In genomic region chr7:110920331-110921261, GRCm38 (mm10) we compare ENCODE assay signal across 10 mouse cellular contexts. TPM values are rescaled to one million over a fixed set of nuclear protein-coding genes. Genes with fewer than 3 reads are reported as not detected.
A peak's percentile ranks its signal among the peaks of the same experiment; 100 is the strongest.
DNase-seq lines count a peak whose midpoint lies in the region; ATAC-seq and TF ChIP-seq lines count a peak whose summit lies in the region.
"Had no signal": no experiment of that assay in that cellular context is flagged by ENCODE, and none has a peak within 500 bp of the region (broad histone marks: within the 10 kb centered on the region; RNA-seq: fewer than 3 reads in every experiment).

No protein-coding gene starts in this region.

- H3K9me3 ChIP-seq in heart, embryonic 10.5 days, result no peaks in the 10 kb centered on the region
- H3K9me3 ChIP-seq in lung, postnatal 0 days (ENCODE audit: low read length), result no peaks in the 10 kb centered on the region
- H3K9me3 ChIP-seq in stomach, embryonic 14.5 days (ENCODE audit: control insufficient read depth, low read depth, low read length), result no peaks in the 10 kb centered on the region
- no peaks in the 10 kb centered on the region for H3K9me3 ChIP-seq in kidney, embryonic 14.5 days (ENCODE audit: control insufficient read depth, low read length)
- H3K9me3 ChIP-seq in forebrain, embryonic 16.5 days (ENCODE audit: control insufficient read depth, low read length), result no peaks in the 10 kb centered on the region
- H3K9me3 ChIP-seq: forebrain, embryonic 13.5 days; limb, embryonic 12.5 days had no signal

- peaks cover 7% of the 10 kb centered on the region for H3K36me3 ChIP-seq in heart, embryonic 10.5 days
- H3K36me3 ChIP-seq in lung, postnatal 0 days (ENCODE audit: insufficient read depth, low read length), result no peaks in the 10 kb centered on the region
- H3K36me3 ChIP-seq in stomach, embryonic 14.5 days (ENCODE audit: control insufficient read depth, insufficient read depth, low read length), result no peaks in the 10 kb centered on the region; the same call in 1 of the 2 replicates
- H3K36me3 ChIP-seq in kidney, embryonic 14.5 days (ENCODE audit: control insufficient read depth, insufficient read depth, low read length), result 0 out of 2 replicates have a peak, but pooled peaks cover 2% of the 10 kb centered on the region
- H3K36me3 ChIP-seq in forebrain, embryonic 16.5 days (ENCODE audit: control insufficient read depth, insufficient read depth), result no peaks in the 10 kb centered on the region
- H3K36me3 ChIP-seq: limb, embryonic 12.5 days had no signal

- peak overlapping the region; percentile 75 for H3K27ac ChIP-seq in heart, embryonic 10.5 days
- peak overlapping the region; percentile 47; the same call in 1 of the 2 replicates for H3K27ac ChIP-seq in lung, postnatal 0 days (ENCODE audit: low read length)
- H3K27ac ChIP-seq in stomach, embryonic 14.5 days (ENCODE audit: low read length), result peak overlapping the region; percentile 7; the same call in 1 of the 2 replicates
- no peak overlapping the region for H3K27ac ChIP-seq in kidney, embryonic 14.5 days (ENCODE audit: low read depth, low read length)
- H3K27ac ChIP-seq in forebrain, embryonic 16.5 days (ENCODE audit: low read length), result no peak overlapping the region
- H3K27ac ChIP-seq: forebrain, embryonic 13.5 days; limb, embryonic 12.5 days had no signal

- TF ChIP-seq EP300 in lung, postnatal 0 days (IDR thresholded peaks at IDR 0.05), result peak; percentile 59; the same call in 1 of the 2 replicates

- no peak overlapping the region for H3K4me3 ChIP-seq in heart, embryonic 10.5 days
- H3K4me3 ChIP-seq in lung, postnatal 0 days (ENCODE audit: low read depth, low read length), result no peak overlapping the region
- H3K4me3 ChIP-seq in stomach, embryonic 14.5 days (ENCODE audit: low read depth, low read length), result no peak overlapping the region
- no peak overlapping the region for H3K4me3 ChIP-seq in kidney, embryonic 14.5 days (ENCODE audit: low read length)
- H3K4me3 ChIP-seq in forebrain, embryonic 16.5 days (replicated peaks; ENCODE audit: low read length), result no peak overlapping the region
- H3K4me3 ChIP-seq: forebrain, embryonic 13.5 days; limb, embryonic 12.5 days had no signal

- peak; percentile 9 for DNase-seq in kidney, adult 9 months
- no peak for DNase-seq in kidney, postnatal 4 days
- no peak for DNase-seq in heart, embryonic 10.5 days (ENCODE audit: low spot score)
- DNase-seq in lung, postnatal 0 days (ENCODE audit: low spot score), result peak; percentile 75
- DNase-seq in layer of hippocampus, adult 11-12 months (ENCODE audit: low spot score), result no peak

- H3K9ac ChIP-seq in lung, postnatal 0 days (replicated peaks; ENCODE audit: low read depth), result no peak overlapping the region
- H3K9ac ChIP-seq in stomach, embryonic 14.5 days (replicated peaks; ENCODE audit: low read depth, low read length), result no peak overlapping the region
- no peak overlapping the region for H3K9ac ChIP-seq in kidney, embryonic 14.5 days (ENCODE audit: low read depth, low read length)
- no peak overlapping the region for H3K9ac ChIP-seq in forebrain, embryonic 16.5 days (replicated peaks; ENCODE audit: low read depth, low read length)
- H3K9ac ChIP-seq: forebrain, embryonic 13.5 days; limb, embryonic 12.5 days had no signal

- ATAC-seq in lung, postnatal 0 days, result peak; percentile 76
- ATAC-seq in stomach, embryonic 14.5 days (ENCODE audit: insufficient number of reproducible peaks, insufficient read depth, low FRiP score, low read depth), result peak; percentile 88
- ATAC-seq in kidney, embryonic 14.5 days (ENCODE audit: low FRiP score, low TSS enrichment), result no peak
- ATAC-seq in forebrain, embryonic 16.5 days, result no peak
- ATAC-seq: forebrain, embryonic 13.5 days had no signal

- 74% methylated on average over 19 of the region's 19 CpGs for WGBS in heart, embryonic 10.5 days
- WGBS in lung, postnatal 0 days, result 52% methylated on average over 19 of the region's 19 CpGs
- 61% methylated on average over 19 of the region's 19 CpGs for WGBS in stomach, embryonic 14.5 days
- WGBS in kidney, embryonic 14.5 days, result 85% methylated on average over 19 of the region's 19 CpGs
- WGBS in forebrain, embryonic 16.5 days, result 84% methylated on average over 19 of the region's 19 CpGs

- H3K27me3 ChIP-seq in heart, embryonic 10.5 days (ENCODE audit: insufficient read depth, poor library complexity, severe bottlenecking), result peaks cover 11% of the 10 kb centered on the region; the same call in 1 of the 2 replicates
- H3K27me3 ChIP-seq in lung, postnatal 0 days (replicated peaks; ENCODE audit: insufficient read depth, low read length), result no peaks in the 10 kb centered on the region
- no peaks in the 10 kb centered on the region for H3K27me3 ChIP-seq in stomach, embryonic 14.5 days (ENCODE audit: control insufficient read depth, insufficient read depth, low read length)
- no peaks in the 10 kb centered on the region for H3K27me3 ChIP-seq in kidney, embryonic 14.5 days (ENCODE audit: control insufficient read depth, insufficient read depth, low read length)
- H3K27me3 ChIP-seq in forebrain, embryonic 16.5 days (replicated peaks; ENCODE audit: control insufficient read depth, insufficient read depth, low read length), result no peaks in the 10 kb centered on the region
- H3K27me3 ChIP-seq: forebrain, embryonic 13.5 days; limb, embryonic 12.5 days had no signal

- TF ChIP-seq CTCF in lung, postnatal 0 days (IDR thresholded peaks at IDR 0.05), result no peak

- H3K4me2 ChIP-seq in lung, postnatal 0 days (replicated peaks; ENCODE audit: low read depth, low read length), result no peak overlapping the region
- H3K4me2 ChIP-seq in stomach, embryonic 14.5 days (replicated peaks; ENCODE audit: low read depth, low read length), result no peak overlapping the region
- no peak overlapping the region for H3K4me2 ChIP-seq in kidney, embryonic 14.5 days (replicated peaks; ENCODE audit: low read depth, low read length)
- no peak overlapping the region for H3K4me2 ChIP-seq in forebrain, embryonic 16.5 days (ENCODE audit: low read length)
- H3K4me2 ChIP-seq: forebrain, embryonic 13.5 days; limb, embryonic 12.5 days had no signal

- peaks cover 29% of the 10 kb centered on the region for H3K4me1 ChIP-seq in heart, embryonic 10.5 days
- H3K4me1 ChIP-seq in lung, postnatal 0 days (ENCODE audit: insufficient read depth, low read depth, low read length), result peaks cover 4% of the 10 kb centered on the region; the same call in 1 of the 2 replicates
- H3K4me1 ChIP-seq in stomach, embryonic 14.5 days (ENCODE audit: control insufficient read depth, insufficient read depth, low read length), result peaks cover 9% of the 10 kb centered on the region; the same call in 1 of the 2 replicates
- no peaks in the 10 kb centered on the region for H3K4me1 ChIP-seq in kidney, embryonic 14.5 days (ENCODE audit: control insufficient read depth, insufficient read depth, low read length)
- no peaks in the 10 kb centered on the region for H3K4me1 ChIP-seq in forebrain, embryonic 16.5 days (replicated peaks; ENCODE audit: control insufficient read depth, insufficient read depth, low read length)
- H3K4me1 ChIP-seq: forebrain, embryonic 13.5 days had no signal

RNA-seq across cellular contexts. Expression of gene Lyve1, which starts 57.6 kb away (rescaled TPM):
- 1.6 and 3.6 TPM in 2 replicates for polyA plus RNA-seq in heart, embryonic 10.5 days (2016; fragmentation: Nextera tagmentation; extraction: Ambion mirVana)
- polyA plus RNA-seq in lung, postnatal 0 days (2015; fragmentation: Nextera tagmentation; extraction: Ambion mirVana), result 226 and 360 TPM in 2 replicates
- 5.6 and 9.5 TPM in 2 replicates for polyA plus RNA-seq in stomach, embryonic 14.5 days (2014; fragmentation: Nextera tagmentation; extraction: Ambion mirVana)
- 3.0 and 3.5 TPM in 2 replicates for polyA plus RNA-seq in kidney, embryonic 14.5 days (2014; fragmentation: Nextera tagmentation; extraction: Ambion mirVana)
- polyA plus RNA-seq in forebrain, embryonic 16.5 days (2015; fragmentation: Nextera tagmentation; extraction: Ambion mirVana), result 5.2 and 8.1 TPM in 2 replicates

Comparison
In these comparisons a context has a peak if more than half of its experiments do, and no peak if none do; other contexts are left out.
1. DNase-seq: peak in kidney, adult 9 months (single experiment) and lung, postnatal 0 days (single experiment); none in kidney, postnatal 4 days (0 of 2), heart, embryonic 10.5 days (single experiment) and layer of hippocampus, adult 11-12 months (single experiment).
2. H3K27ac ChIP-seq: peak in heart, embryonic 10.5 days (single experiment), lung, postnatal 0 days (single experiment) and stomach, embryonic 14.5 days (single experiment); none in kidney, embryonic 14.5 days (single experiment) and forebrain, embryonic 16.5 days (single experiment).
3. ATAC-seq: peak in lung, postnatal 0 days (single experiment) and stomach, embryonic 14.5 days (single experiment); none in kidney, embryonic 14.5 days (single experiment) and forebrain, embryonic 16.5 days (single experiment).
4. RNA of gene Lyve1, which starts 57.6 kb away (polyA plus RNA-seq): 226 to 360 TPM in lung, postnatal 0 days; 5.6 to 9.5 TPM in stomach, embryonic 14.5 days, 5.2 to 8.1 TPM in forebrain, embryonic 16.5 days, 1.6 to 3.6 TPM in heart, embryonic 10.5 days and 3.0 to 3.5 TPM in kidney, embryonic 14.5 days; every median in the first group is over 10 times any median in the second.